Mouse (Mus musculus) left cerebral cortex, adult 6 months (tissue): ENCODE measurements around the gene Tbc1d20. TPM values are rescaled to one million over a fixed set of nuclear protein-coding genes. Genes with fewer than 3 reads are reported as not detected.

Experiments used
- long read RNA-seq, 2 experiments: library from polyadenylated mRNA; unstranded; transcript quantifications; one replicate each; pipeline ENCODE4 v2.0.0; 2019 to 2020
- polyA plus RNA-seq: library from polyadenylated mRNA; unstranded; fragments of <200 nt; fragmentation: Nextera tagmentation; gene quantifications from 2 replicates; pipeline ENCODE4 v1.2.3, GENCODE M21; 2021

Gene Tbc1d20
- 11.6 and 23.2 TPM in 2 replicates for polyA plus RNA-seq
- long read RNA-seq, experiment 1, transcript Tbc1d20-201 (8 exons, 3,386 nt) = major isoform, 60 of 115 reads
- long read RNA-seq, experiment 1, partial matches to known transcripts = 36 of 115 reads
- long read RNA-seq, experiment 1, other reads (novel, unspliced or antisense) = 16 of 115 reads
- long read RNA-seq, experiment 2, transcript Tbc1d20-201 (8 exons, 3,386 nt) = major isoform, 5 of 17 reads
- long read RNA-seq, experiment 2, partial matches to known transcripts = 11 of 17 reads
- long read RNA-seq, experiment 2, other reads (novel, unspliced or antisense) = 1 of 17 reads

GRCm38 (mm10) chr2:152293727-152294475, at the start of gene Tbc1d20:
Tbc1d20 (plus strand) TSS chr2:152293828.

GRCm38 (mm10) chr2:152332101-152332825, 38.6 kb downstream of the Tbc1d20 start, which contains the start of gene Rbck1:
Rbck1 (minus strand) TSS chr2:152332653.

GRCm38 (mm10) chr2:152343329-152344213, 49.9 kb downstream of the Tbc1d20 start, which contains the start of gene Trib3:
Trib3 (minus strand) TSS chr2:152344032.

Other genes starting within 250 kb of the Tbc1d20 start
- gene Scrt2, start 212.3 kb upstream of the Tbc1d20 start, polyA plus RNA-seq = 1.4 and 4.0 TPM in 2 replicates
- 31.5 and 44.8 TPM in 2 replicates for gene Srxn1, start 188.3 kb upstream of the Tbc1d20 start, polyA plus RNA-seq
- 2.1 TPM in 1 of 2 replicates, not detected in the other for gene Tcf15, start 150.3 kb upstream of the Tbc1d20 start, polyA plus RNA-seq
- 169 and 236 TPM in 2 replicates for gene Csnk2a1, start 67.0 kb upstream of the Tbc1d20 start, polyA plus RNA-seq
- gene Rbck1, start 38.8 kb downstream of the Tbc1d20 start, polyA plus RNA-seq = 94.8 and 96.8 TPM in 2 replicates
- gene Trib3, start 50.2 kb downstream of the Tbc1d20 start, polyA plus RNA-seq = 0.64 and 0.85 TPM in 2 replicates
- gene Nrsn2, start 82.8 kb downstream of the Tbc1d20 start, polyA plus RNA-seq = 89.7 and 118 TPM in 2 replicates
- 1.3 and 1.6 TPM in 2 replicates for gene Sox12, start 104.2 kb downstream of the Tbc1d20 start, polyA plus RNA-seq
- gene Zcchc3, start 121.2 kb downstream of the Tbc1d20 start, polyA plus RNA-seq = 5.9 and 6.1 TPM in 2 replicates
- gene 6820408C15Rik, start 121.8 kb downstream of the Tbc1d20 start, polyA plus RNA-seq = 1.4 and 2.0 TPM in 2 replicates
- not detected in 2 replicates for gene Defb23, start 170.8 kb downstream of the Tbc1d20 start, polyA plus RNA-seq
- gene Defb20, start 183.2 kb downstream of the Tbc1d20 start, polyA plus RNA-seq = not detected in 2 replicates
- gene Defb22, start 196.3 kb downstream of the Tbc1d20 start, polyA plus RNA-seq = not detected in 2 replicates
- gene Defb26, start 217.9 kb downstream of the Tbc1d20 start, polyA plus RNA-seq = not detected in 2 replicates
- gene Defb28, start 224.4 kb downstream of the Tbc1d20 start, polyA plus RNA-seq = not detected in 2 replicates
- not detected in 2 replicates for gene Defb29, start 246.3 kb downstream of the Tbc1d20 start, polyA plus RNA-seq